Mouse (Mus musculus) hindbrain, embryonic 16.5 days (tissue): ENCODE results near the gene Spg7. TPM values are rescaled to one million over a fixed set of nuclear protein-coding genes. Genes with fewer than 3 reads are reported as not detected.

Experiments used
- ATAC-seq: fragments of 200-750 bp; cut with Nextera tagmentation; 2 replicates; pipeline ENCODE4 v1.8.0; 2017; ENCODE audit warnings: moderate TSS enrichment, moderate library complexity
- H3K27ac ChIP-seq: fragments of 300-500 bp; sonication (generic); 2 replicates; pipeline ENCODE4 v1.5.1; 2014; ENCODE audit warnings: low read depth, mild to moderate bottlenecking, control low read depth, low read length, moderate library complexity
- H3K27me3 ChIP-seq: fragments of 300-500 bp; sonication (generic); replicated peaks from 2 replicates; pipeline ENCODE4 v1.6.1; 2014; ENCODE audit warnings: low read length; ENCODE audit not compliant: control insufficient read depth, insufficient read depth
- H3K36me3 ChIP-seq: fragments of 300-500 bp; sonication (generic); 2 replicates; pipeline ENCODE4 v1.6.1; 2014; ENCODE audit warnings: mild to moderate bottlenecking, low read length, moderate library complexity, mixed read lengths; ENCODE audit not compliant: control insufficient read depth, insufficient read depth
- H3K4me1 ChIP-seq: fragments of 300-500 bp; sonication (generic); 2 replicates; pipeline ENCODE4 v1.6.1; 2014; ENCODE audit warnings: low read depth, low read length; ENCODE audit not compliant: control insufficient read depth, insufficient read depth
- H3K4me2 ChIP-seq: fragments of 300-500 bp; sonication (generic); 2 replicates; pipeline ENCODE4 v1.6.1; 2014; ENCODE audit warnings: mild to moderate bottlenecking, low read length, control low read depth, moderate library complexity
- H3K4me3 ChIP-seq: fragments of 300-500 bp; sonication (generic); 2 replicates; pipeline ENCODE4 v1.5.1; 2014; ENCODE audit warnings: mild to moderate bottlenecking, low read length, control low read depth, moderate library complexity
- H3K9ac ChIP-seq: fragments of 300-500 bp; sonication (generic); 2 replicates; pipeline ENCODE4 v1.6.1; 2014; ENCODE audit warnings: low read depth, mild to moderate bottlenecking, control low read depth, low read length, moderate library complexity
- H3K9me3 ChIP-seq: fragments of 300-500 bp; sonication (generic); 2 replicates; pipeline ENCODE4 v1.6.1; 2014; ENCODE audit warnings: mild to moderate bottlenecking, low read length, moderate library complexity; ENCODE audit not compliant: control insufficient read depth
- WGBS: fragments of 180-500 bp; shearing (Covaris S2); extraction: QIAGEN DNeasy Blood & Tissue Kit; methylation state at CpG from one replicate; pipeline ENCODE4 v1.1.7; 2014; 5-methylcytosine and 5-hydroxymethylcytosine counted together
- polyA plus RNA-seq: library from polyadenylated mRNA; unstranded; fragments of >200 nt; fragmentation: Nextera tagmentation; extraction: Ambion mirVana; gene quantifications from 2 replicates; pipeline ENCODE4 v1.2.1, GENCODE M21; 2015

The Spg7 gene
- polyA plus RNA-seq, 1 experiment from 2014 or later = 46.5 TPM

DNA sequence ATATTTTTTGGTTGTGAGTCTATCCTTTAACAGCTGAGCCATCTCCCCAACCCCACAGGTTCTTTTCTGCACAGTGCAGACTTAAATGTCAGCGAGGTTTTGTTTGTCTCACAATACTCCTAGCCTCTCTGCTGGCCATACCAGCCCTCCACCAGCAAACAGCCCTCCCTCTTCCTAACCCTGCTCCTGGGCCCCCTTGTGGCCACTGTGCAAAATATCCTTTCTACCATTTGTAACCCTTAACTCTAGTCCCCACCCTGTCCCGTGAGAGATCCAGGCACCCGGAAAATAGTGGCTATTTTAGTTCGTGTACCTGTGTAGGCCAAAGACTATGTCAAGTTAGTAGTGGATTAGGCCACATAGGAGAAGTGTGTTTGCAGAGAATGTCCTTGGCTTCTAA is 47.9 kb downstream of the Spg7 start:
- H3K27me3 ChIP-seq = peaks cover 1% of the 10 kb centered on the region
- no peak overlapping the region for H3K4me3 ChIP-seq
- 16% methylated on average over 4 of the region's 4 CpGs for WGBS
- H3K27ac ChIP-seq = no peak overlapping the region
- no peaks in the 10 kb centered on the region for H3K9me3 ChIP-seq
- no peak for ATAC-seq
- H3K36me3 ChIP-seq = peaks cover under 1% of the 10 kb centered on the region; the same call in 1 of the 2 replicates
- no peak overlapping the region for H3K4me2 ChIP-seq
- H3K4me1 ChIP-seq = no peaks in the 10 kb centered on the region
- H3K9ac ChIP-seq = no peak overlapping the region

GRCm38 (mm10) chr8:123112892-123113291 is 50.1 kb downstream of the Spg7 start:
- H3K9ac ChIP-seq = no peak overlapping the region
- H3K27ac ChIP-seq = no peak overlapping the region
- H3K4me1 ChIP-seq = peaks cover 14% of the 10 kb centered on the region
- no peaks in the 10 kb centered on the region for H3K9me3 ChIP-seq
- H3K36me3 ChIP-seq = no peaks in the 10 kb centered on the region
- ATAC-seq = no peak
- 81% methylated on average over 9 of the region's 9 CpGs for WGBS
- no peak overlapping the region for H3K4me2 ChIP-seq
- no peak overlapping the region for H3K4me3 ChIP-seq
- peaks cover 20% of the 10 kb centered on the region for H3K27me3 ChIP-seq

- H3K4me1 ChIP-seq = peaks cover 18% of the 10 kb centered on the region
- H3K4me3 ChIP-seq = no peak overlapping the region
- H3K9me3 ChIP-seq = no peaks in the 10 kb centered on the region
- 62% methylated on average over 2 of the region's 2 CpGs for WGBS
- no peak for ATAC-seq
- H3K27me3 ChIP-seq = peaks cover 28% of the 10 kb centered on the region
- H3K4me2 ChIP-seq = no peak overlapping the region
- H3K36me3 ChIP-seq = no peaks in the 10 kb centered on the region
- H3K9ac ChIP-seq = no peak overlapping the region
- no peak overlapping the region for H3K27ac ChIP-seq
Measured at GRCm38 (mm10) chr8:123113908-123114469, 51.2 kb downstream of the Spg7 start.

GRCm38 (mm10) chr8:123114644-123115043 is 51.9 kb downstream of the Spg7 start:
- Histone ChIP-seq H3K9me3 (no peaks in the 10 kb centered on the region), H3K4me2 (no peak overlapping the region), H3K27me3 (peaks cover 34% of the 10 kb centered on the region), H3K36me3 (no peaks in the 10 kb centered on the region), H3K4me3 (no peak overlapping the region), H3K4me1 (peaks cover 18% of the 10 kb centered on the region), H3K9ac (no peak overlapping the region), H3K27ac (no peak overlapping the region)
- ATAC-seq = no peak
- WGBS = 59% methylated on average over 3 of the region's 3 CpGs

DNA sequence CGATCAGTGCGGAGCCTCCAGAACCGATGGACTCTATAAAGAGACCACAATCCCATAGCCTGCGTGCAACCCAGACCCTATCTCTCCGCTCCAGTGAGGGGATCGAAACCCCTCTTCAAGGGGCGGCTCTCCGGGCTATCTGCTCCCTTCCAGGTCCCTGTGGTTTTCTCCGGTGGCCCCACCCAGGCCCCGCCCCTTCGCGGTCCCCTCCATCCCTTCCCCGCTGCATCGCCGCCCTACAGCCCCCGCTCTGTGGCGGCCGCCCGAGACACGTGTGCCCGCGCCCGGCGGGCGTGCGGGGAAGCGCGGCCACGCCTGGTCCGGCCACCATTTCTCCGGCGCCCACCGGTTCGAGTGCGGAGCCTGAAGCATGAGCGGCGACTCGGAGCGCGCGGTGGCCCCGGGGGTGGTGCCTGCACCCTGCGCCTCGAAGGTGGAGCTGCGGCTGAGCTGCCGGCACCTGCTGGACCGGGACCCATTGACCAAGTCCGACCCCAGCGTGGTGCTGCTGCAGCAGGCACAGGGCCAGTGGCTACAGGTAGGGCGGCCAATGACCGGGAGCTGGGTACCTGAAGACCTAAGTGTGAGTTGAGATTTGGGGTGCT is 54.5 kb downstream of the Spg7 start, which contains the start of gene Cpne7:
Gene Cpne7, plus strand, starts transcription at position 248 of the 605 bp plus-strand sequence.
- peak; percentile 61 for ATAC-seq
- H3K9ac ChIP-seq = peak within 1 kb of the TSS; percentile 64
- no peak within 1 kb of the TSS for H3K27ac ChIP-seq
- under 1% methylated on average over 47 of the region's 51 CpGs for WGBS
- H3K4me2 ChIP-seq = peak within 1 kb of the TSS; percentile 90
- H3K27me3 ChIP-seq = peaks cover 37% of the 10 kb centered on the region
- H3K9me3 ChIP-seq = no peaks in the 10 kb centered on the region
- H3K4me3 ChIP-seq = peak within 1 kb of the TSS; percentile 51
- no peaks in the 10 kb centered on the region for H3K36me3 ChIP-seq
- peaks cover 18% of the 10 kb centered on the region for H3K4me1 ChIP-seq

DNA sequence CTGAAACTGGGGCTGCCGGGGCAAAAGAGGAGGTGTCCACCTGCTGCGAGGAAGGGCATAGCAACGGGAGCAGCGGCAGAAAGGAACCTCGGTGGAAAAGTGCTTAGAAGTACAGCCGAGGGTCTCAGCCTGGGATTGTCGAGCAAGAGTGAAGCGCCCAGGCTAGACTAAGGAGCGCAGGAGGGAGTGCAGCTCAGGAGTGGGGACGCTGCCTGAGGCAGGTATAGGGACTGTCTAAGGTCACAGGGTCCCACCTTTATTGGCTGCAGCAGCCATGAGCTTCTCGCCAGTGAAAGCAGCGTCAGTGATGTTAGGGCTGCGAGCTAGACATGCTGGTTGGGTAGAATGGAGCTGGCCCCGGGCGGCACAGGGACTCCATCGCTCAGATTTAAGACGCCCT is 55.0 kb downstream of the Spg7 start:
- Histone ChIP-seq H3K27me3 (peaks cover 37% of the 10 kb centered on the region), H3K9me3 (no peaks in the 10 kb centered on the region)
- 1% methylated on average over 17 of the region's 17 CpGs for WGBS

DNA sequence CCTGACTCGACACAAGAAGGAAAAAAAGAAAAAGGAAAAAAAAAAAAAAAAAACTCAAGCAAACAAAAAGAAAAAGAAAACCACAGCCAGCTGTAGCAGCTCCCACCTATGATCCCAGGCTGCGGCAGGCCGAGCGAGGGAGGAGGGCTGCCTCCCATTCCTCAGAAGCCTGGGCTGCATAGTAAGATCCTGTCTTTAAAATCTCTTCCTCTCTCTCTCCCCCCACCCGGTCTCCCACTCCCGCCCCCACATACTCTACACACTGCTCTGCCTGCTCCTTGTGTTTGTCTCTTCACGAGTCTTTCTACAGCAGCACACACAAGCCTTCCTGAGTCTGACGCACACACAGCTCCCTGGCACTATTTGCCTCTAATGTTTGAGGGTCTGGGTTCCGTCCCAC is 59.3 kb downstream of the Spg7 start:
- Histone ChIP-seq H3K4me3 (no peak overlapping the region), H3K4me1 (peaks cover 12% of the 10 kb centered on the region), H3K36me3 (no peaks in the 10 kb centered on the region), H3K27ac (no peak overlapping the region), H3K27me3 (peaks cover 23% of the 10 kb centered on the region), H3K9me3 (no peaks in the 10 kb centered on the region), H3K4me2 (no peak overlapping the region), H3K9ac (no peak overlapping the region)
- no peak for ATAC-seq
- 65% methylated on average over 9 of the region's 9 CpGs for WGBS

More for the DNA sequence above, 55.0 kb downstream of the Spg7 start:
- H3K27ac ChIP-seq = no peak overlapping the region
- no peaks in the 10 kb centered on the region for H3K36me3 ChIP-seq
- peak overlapping the region; percentile 64 for H3K9ac ChIP-seq
- H3K4me3 ChIP-seq = peak overlapping the region; percentile 51
- H3K4me2 ChIP-seq = peak overlapping the region; percentile 90
- no peak for ATAC-seq
- H3K4me1 ChIP-seq = peaks cover 18% of the 10 kb centered on the region

DNA sequence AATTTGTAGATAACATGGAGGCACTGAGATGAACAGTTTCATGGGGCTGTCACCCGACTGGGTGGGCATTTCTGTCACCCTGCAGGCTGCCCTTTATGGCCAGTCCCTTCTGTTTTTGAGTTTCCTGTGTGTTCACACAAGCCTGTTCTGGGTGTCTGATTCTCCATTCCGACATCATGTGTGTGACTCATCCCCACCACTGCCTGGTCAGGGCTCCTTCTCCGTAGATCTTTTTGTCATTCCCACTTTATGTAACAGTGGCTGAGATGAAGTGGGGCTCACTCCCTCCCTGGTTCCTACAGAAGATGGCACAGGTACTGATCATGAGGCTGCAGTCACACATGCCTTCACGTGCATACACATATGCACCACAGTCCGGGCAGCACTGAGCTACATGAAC is 59.9 kb downstream of the Spg7 start:
- H3K27ac ChIP-seq = no peak overlapping the region
- no peak for ATAC-seq
- peaks cover 6% of the 10 kb centered on the region for H3K4me1 ChIP-seq
- H3K9me3 ChIP-seq = no peaks in the 10 kb centered on the region
- no peak overlapping the region for H3K4me2 ChIP-seq
- H3K36me3 ChIP-seq = no peaks in the 10 kb centered on the region
- 86% methylated on average over 5 of the region's 5 CpGs for WGBS
- H3K9ac ChIP-seq = no peak overlapping the region
- H3K4me3 ChIP-seq = no peak overlapping the region
- H3K27me3 ChIP-seq = peaks cover 19% of the 10 kb centered on the region

DNA sequence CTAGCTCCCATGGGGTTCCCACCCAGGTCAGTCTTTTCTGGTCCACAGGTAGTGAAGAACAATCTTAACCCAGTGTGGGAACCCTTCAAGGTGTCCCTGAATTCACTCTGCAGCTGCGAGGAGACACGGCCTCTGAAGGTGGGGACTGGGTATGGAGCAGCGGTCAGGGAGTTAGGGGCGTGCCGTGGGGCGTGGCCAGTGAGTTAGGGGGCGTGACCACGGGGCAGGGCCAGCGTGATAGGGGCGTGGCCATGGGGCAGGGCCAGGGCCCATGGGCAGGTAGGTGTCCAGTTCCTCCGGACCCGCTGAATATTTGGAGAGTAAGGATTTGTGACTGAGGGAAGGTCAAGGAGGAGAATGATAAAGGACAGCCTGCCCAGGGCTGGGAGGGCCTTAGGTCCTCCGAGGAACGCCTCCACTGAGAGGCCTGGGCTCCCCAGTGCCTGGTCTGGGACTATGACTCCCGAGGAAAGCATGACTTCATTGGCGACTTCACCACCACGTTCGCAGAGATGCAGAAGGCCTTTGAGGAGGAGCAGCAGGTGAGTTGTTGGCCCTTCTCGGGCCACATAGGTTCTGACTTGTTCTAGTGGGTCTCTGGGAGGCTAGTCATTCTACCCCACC is 63.6 kb downstream of the Spg7 start:
- Histone ChIP-seq H3K4me3 (no peak overlapping the region), H3K27me3 (no peaks in the 10 kb centered on the region), H3K27ac (no peak overlapping the region), H3K9ac (no peak overlapping the region), H3K4me2 (no peak overlapping the region), H3K4me1 (no peaks in the 10 kb centered on the region), H3K36me3 (no peaks in the 10 kb centered on the region), H3K9me3 (no peaks in the 10 kb centered on the region)
- no peak for ATAC-seq
- 9% methylated on average over 19 of the region's 19 CpGs for WGBS
